Mouse (Mus musculus): Measurements from ENCODE around the gene Anxa5.

Gene Anxa5

DNA sequence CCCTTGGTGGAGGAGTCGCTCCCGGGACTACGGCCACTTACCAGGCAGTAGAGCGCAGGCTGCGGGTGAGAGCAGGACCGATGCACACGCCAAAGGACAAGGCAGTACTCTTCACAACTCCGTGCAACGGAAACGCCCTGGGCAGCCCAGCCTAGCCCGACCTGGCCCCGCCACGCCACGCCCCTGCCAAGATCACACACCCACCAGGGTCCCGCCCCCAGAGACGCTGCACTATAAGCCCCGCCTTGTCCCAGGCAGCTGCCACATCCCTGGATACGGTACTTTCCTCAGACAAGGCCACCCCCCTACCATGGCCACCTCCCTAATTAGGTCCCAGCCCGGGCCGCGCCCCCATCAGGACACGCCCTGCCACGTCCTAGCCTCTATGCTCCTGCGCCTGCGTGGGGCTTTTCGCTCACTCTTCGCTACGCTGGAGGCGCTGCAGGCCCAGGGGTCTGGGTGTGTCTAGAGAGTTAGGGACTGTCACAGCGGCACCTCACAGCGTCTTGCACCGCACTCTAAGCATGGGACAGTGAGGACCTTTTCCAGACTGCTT lies at the start of gene Anxa5, which contains the start of gene 1810062G17Rik:
Anxa5 (minus strand) TSS at position 363 of the 556 bp plus-strand sequence.
1810062G17Rik (plus strand) TSS at position 406 of the 556 bp plus-strand sequence.
- peak; percentile 95 for DNase-seq (ENCODE audit: low spot score)

DNA sequence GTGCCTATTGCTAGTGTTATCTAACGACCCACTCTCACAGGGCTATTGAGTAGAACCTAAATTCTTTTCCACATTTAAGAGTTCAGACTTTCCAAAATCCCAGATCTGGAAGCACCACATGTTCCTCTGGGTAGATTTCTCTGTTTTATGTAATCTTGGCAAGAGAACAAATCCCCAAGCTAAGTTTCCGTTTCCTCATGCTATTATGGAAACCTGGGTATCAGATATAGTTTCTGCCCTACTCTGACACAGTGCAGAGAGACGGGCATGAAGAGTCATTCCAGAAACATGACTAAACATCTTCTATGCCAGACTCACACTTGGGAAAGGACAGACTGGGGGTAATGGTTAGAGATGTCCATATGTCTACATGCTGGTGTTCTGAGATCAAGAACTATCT lies 48.8 kb upstream of the Anxa5 start:
- DNase-seq (ENCODE audit: low spot score), result no peak

DNA sequence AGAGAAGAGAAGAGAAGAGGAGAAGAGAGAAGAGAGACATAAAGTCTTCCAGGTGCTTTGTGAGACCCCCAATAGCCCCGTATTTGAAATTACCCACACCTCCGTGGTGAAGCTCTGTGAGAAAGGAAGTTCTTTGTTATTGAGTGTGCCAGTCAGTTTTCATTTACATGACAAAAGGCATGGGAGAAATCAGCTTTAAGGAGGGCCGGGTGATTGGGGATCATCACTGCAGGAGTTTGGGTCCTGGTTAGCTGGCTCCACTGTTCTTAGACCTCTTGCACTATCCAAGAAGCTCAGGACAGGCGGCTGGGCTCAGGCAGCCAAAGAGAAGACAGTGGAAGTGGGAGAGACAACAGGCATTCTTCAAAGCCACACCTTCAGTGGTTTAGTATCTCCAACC lies 46.4 kb upstream of the Anxa5 start:
- no peak for DNase-seq (ENCODE audit: low spot score)

DNA sequence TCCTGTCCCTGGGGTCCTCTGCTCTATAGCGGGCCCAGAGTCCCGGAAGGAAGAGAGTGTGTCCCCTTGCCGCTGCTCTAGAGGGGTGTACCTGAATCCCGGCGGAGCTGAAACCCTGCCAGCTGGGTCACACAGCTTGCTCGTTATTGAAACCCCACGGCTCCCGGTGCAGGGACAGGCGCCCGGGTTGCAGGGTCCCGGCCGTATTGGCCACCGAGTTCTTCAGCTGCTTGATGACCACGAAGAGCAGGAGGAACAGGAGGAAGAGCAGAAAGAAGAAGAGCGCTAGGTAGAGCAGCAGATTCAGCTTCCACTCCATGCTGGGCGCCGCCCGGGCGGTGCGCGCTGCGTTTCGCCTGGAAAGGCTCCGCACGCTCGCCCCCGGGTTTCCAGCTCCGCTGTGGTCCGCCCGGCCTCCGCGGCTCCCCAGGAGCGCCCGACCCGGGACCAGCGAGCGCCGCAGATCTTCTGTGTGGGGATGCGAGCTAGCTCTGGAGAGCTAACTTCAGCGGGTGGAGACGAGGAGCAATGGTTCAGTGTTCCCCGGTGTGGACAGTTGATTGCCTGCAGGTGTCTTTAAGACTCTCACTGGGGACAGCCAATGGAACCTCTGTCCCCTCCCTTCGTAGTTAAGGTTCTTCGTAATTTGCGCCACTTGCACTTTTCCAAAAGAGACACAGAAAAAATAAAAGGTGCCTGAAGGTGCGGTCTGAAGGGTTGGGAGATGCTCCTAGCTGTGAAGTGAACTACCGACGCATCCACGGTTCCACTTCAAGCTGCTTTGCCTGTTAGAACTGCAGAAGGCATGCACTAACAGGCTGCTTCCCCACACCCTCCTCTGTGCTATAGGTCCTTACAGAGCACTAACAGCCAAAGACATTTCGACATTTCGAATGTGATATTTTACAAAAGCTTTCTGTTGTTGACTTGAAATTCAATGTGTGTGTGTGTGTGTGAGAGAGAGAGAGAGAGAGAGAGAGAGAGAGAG lies 45.7 kb upstream of the Anxa5 start, which contains the start of gene Gm11549:
Gm11549 (minus strand) TSS at position 741 of the 988 bp plus-strand sequence.
- DNase-seq (ENCODE audit: low spot score), result no peak

DNA sequence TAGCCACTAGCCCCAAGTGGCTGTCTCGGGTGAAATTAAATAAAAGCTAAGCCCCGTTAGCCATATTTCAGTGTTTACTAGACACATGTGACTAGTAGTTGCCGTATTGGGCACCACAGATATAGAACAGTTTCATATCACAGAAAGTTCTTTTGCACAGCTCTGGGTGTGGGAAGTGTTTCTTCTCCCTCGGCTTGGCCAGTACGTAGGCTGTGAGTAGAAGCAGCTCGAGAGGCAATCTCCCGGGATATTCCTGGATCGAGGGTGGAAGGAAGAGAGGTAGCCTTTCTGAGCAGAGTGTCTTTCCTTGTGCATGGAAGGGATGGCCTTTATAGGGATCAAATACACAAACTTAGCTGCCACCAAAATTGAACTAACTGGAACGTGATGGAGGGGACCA lies 40.5 kb upstream of the Anxa5 start:
- DNase-seq (ENCODE audit: low spot score), result no peak

DNA sequence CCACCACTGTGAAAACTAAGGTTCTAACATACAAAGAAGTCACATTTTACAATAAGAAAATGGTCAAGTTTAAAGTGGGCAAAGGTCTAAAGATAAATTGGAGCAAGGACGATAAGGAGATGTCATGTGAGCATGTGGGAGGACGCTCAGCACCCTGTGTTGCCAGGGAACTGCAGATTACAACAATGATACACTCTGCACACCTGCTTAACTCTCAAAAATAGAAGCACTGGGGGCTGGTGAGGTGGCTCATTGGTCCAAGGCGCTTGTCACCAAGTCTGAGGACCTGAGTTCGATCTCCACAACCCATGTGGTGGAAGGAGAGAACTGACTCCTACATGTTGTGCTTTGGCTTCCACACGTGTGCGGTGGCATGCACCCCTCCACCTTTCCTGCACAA lies 35.8 kb upstream of the Anxa5 start:
- no peak for DNase-seq (ENCODE audit: low spot score)

DNA sequence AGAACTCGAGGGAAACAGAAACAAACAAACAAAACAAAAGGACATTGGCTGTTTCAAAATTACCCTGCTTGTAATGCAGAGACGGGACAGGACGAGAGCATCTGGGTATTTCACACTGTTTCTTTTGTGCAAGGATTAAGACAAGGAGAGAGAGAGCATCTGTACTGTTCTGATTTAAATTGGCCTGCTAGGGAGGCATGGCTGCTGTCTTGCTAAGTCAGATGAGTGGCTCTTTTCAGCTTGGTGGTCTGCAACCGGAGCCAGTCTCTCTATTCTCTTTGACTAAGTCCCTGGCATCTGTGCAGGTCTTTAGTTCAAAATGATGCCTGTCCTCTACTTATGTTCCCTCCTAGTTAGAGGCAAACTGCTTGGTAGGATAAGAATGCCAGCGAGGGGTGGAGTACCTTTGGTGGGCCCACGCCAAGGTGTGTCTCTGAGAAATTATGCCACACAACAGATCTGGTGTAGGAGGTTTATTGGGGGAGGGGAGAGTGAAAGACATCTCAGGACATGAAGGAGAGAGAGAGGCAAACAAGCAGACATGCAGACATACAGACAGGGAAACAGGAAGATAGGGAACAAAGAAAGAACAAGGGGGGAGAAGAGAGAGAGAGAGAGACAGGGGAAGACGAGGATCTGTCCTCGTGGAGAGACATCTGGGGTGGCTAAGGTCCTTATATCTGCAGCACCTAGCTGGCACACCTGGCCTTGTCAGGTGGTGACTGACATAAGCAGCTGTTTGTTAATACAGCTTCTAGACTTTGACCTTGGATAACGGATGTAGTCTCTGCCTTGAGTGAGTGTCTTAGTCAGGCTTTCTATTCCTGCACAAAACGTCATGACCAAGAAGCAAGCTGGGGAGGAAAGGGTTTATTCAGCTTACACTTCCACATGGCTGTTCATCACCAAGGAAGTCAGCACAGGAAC lies 30.4 kb upstream of the Anxa5 start:
- DNase-seq (ENCODE audit: low spot score), result no peak

DNA sequence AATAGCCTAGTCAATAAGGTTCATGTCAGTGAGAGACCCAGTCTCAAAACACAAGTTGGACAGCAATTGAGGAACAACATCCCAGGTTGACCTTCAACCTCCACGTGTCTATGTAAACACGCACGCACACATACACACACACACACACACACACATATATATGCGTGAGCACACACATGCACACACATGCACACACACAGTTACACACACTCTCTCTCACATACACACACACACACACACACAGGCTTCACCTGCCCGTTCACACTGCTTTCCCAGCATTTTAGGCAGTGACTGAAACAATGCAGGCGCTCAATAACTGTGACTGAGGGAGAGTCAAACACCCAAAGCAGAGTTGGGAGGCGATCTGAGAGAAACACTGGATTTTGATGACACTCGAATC lies 29.6 kb upstream of the Anxa5 start:
- no peak for DNase-seq (ENCODE audit: low spot score)

DNA sequence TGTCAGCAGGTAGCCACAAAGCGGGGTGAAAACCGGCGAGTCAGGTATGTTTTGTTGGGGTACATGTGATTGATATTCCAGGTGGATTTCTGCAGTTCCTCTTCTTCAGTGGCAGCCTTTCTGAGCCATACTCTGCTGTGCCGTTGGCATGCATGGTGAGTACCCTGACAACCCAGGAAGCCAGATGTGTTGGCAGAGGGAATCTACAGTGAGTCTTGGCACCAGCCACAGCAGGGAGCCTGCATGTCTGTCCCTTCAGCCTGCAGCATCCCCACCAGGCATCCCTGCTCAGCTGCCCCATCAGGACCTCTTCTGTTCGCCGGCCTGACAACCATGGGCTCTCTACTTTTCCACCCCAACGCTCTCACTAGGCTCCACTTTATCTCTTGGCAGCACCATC lies 25.9 kb upstream of the Anxa5 start:
- no peak for DNase-seq (ENCODE audit: low spot score)

DNA sequence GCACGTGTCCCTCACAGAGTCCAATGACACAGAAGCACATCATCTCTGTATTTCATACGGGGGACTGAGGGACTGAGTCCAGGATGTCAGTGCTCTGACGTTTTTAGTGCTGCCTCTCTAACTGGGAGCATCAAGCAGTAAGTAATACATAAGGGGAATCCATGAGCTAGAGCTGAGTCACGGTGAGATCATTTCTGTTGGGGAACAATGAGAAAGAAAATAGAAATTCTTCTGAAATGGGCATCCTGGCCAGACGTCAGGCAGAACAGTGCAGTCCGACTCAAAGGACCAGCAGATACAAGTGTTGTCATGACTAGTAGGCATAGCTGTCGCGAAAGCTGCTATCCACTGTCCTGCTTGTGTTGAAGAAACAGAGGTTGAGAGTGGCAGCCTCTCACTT lies 25.3 kb upstream of the Anxa5 start:
- DNase-seq (ENCODE audit: low spot score), result no peak

DNA sequence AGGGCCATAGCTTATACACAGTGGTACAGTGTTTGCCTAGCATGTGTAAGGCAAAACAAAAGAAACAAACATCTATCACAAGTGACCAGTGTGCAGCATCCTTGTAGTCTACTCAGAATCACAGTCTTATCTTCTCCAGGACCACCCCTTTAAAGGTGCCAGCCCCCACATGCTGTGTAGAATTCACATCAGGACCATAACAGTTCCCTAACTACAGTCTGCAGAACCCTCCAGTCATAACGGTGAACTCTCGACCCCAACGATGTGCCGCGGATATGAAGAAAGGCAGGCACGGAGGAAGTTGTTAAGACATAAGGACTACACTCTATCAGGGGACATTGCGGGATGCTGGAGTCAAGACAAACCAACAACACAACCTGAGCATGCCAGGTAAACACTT lies 23.7 kb upstream of the Anxa5 start:
- no peak for DNase-seq (ENCODE audit: low spot score)

DNA sequence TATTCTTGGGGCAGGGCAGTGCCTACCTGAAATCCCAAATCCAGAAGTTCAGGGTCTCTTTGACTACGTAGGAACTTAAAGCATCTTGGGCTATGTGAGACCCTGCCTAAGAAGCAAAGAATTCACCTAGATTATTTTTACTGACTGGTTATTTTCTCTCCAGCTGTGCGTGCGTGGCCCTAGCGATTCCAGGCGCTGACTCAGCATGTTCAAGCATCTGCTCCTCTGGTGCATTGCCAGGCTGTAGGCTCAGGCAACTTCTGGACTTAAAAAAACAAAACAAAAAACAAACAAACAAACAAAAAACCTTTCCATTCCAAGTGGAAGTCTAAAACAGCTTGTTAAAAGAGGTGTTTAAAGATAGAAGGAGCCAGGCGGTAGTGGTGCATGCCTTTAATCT lies 22.5 kb upstream of the Anxa5 start:
- no peak for DNase-seq (ENCODE audit: low spot score)

DNA sequence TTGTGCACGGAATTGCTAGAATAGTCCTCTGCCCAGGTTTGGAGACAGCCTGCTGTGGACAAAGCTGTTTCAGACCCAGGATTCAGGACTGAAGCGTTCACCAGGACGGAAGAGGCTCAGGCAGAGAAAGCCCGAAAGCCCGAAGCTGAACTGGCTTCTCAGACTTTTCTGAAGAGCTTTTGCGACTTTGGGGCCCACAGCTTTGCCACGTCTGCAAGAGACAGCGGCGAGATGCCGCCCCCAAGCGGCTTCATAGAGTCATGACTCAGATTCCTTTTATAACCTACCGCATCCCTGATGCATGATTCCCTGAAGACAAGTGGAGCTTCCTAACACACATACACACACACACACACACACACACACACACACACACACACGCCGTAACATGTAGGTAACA lies 21.1 kb upstream of the Anxa5 start:
- DNase-seq (ENCODE audit: low spot score), result no peak

DNA sequence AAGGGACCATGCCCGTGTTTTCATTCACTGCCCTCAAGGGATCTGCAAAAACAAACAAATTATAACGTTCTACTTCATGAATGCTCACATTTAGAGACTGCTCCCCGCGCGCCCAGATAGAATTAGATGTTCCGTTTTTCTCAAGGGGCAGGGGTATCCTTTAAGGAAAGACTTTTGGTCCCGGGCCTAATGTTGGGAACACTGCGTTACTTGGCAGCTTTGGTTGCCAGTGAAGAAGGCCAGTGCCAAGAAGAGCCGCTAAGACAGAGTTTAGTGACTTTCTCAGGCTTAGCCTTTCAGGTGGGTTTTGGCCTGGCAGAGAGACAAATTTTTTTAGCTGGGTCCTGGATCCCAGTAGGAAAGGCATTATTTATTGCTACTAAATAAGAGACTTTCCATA lies 20.6 kb upstream of the Anxa5 start:
- no peak for DNase-seq (ENCODE audit: low spot score)

DNA sequence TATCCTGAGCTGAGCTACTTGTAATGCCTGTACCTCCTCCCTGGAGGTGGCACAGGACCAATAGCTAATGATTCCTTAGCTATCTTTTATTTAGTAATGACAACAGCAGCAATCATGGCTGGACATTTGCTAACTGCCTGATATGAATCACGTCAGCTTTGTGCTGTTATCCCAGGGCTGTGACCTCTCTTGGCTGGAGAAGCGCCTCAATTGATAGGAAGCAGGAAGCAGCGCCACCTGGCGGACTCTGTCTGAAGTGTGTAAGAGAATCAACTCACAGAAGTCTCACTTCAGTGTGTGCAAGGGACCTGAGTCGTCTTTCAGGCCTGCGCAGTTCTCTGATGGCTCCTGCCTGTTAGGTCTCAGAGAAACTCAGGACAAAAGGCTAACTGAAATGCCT lies 19.7 kb upstream of the Anxa5 start:
- DNase-seq (ENCODE audit: low spot score), result peak; percentile 78

DNA sequence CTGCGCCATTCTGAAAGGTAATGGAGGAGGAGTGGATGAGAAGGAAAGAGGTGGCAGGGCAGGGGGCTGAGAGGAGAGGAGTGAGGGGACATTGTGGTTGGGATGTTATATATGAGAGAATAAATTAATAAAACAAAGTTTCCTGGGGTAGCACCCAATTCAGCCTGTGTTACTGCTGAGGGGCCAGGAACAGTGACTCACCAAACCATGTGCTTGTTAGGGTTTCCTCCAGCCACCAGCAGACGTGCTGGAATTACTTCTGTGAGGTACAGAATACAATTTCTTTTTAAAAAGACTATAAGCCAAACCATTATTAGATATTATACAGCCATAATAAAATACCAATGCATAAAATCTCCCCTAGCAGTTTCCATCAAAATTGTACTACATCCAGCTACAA lies 18.9 kb upstream of the Anxa5 start:
- DNase-seq (ENCODE audit: low spot score), result no peak

DNA sequence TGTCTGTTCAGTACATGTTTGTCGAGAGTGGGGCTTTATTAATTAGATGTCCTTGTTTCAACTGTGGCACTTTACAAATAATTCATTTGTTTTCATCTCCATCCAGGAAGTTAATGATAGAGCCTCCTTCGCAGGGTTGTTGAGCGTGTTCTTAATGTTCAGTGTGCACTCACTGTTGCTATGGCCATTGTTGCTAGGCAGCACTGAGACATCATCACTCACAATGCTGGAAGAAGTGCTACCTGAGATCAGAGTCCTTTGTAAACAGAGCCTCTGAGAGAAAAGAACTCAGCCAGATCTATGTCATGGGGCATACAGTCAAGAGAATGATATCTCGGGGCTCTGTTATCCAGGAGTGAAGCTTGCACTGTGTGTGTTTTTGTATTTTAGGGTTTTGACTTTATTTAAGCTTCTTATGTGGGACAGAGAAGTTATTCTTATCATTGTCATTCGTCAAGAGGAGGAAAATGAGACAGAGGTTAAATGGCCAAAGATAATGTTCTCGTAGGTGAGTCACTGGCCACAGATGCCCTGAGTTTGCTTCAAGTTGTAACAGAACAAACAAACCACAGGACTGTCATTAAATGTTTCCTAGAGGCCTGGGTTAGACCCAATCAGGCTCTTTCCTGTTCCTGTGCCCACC lies 18.1 kb upstream of the Anxa5 start:
- no peak for DNase-seq (ENCODE audit: low spot score)

DNA sequence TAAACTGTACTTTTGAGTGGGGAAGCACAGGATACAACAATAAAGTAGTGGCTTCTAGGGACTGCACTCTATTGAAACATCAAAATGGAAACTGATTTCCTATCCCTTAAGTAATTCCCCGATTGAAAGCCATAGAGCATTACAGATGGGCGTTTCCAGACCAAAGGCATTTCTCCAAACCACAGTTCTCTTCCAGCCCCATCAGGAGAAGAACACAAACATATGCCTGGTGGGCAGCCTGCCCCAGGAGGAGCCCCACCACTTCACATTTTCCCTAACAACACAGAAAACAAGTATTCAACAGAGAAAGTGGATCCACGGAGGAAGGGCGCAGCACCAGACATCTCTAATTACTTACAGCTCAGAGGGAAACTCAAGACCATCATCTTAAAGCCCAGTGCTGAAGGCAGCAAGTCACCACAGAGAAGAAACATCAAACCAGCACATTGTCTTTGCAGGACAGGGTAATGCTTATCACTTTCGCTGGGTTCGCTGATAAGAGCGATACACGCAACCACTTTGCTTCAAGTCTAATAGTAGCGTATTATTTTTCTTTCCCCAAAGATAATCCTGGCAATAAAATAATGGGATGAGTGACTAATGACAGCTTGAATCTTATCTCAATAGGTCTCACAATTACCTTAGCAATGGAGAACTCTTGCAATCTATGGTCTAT lies 17.2 kb upstream of the Anxa5 start:
- DNase-seq (ENCODE audit: low spot score), result no peak

DNA sequence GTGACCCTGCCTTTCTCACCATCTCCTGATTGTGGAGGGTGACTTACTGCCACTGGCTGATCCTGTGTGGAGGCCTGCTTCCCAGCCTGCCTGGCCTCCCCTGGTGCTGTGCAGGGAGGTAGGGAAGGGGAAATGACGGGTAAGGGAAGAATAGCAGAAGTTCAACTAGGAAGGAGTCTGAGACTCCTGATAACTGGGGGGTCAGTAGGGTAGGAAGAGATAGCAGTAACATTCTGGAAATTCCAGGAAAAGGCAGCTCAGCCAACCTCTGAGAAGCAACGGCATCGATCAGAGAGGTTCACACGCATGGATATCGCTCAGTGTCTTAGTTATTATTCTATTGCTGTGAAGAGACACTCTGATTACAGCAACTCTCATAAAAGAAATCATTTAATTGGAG lies 15.8 kb upstream of the Anxa5 start:
- no peak for DNase-seq (ENCODE audit: low spot score)

DNA sequence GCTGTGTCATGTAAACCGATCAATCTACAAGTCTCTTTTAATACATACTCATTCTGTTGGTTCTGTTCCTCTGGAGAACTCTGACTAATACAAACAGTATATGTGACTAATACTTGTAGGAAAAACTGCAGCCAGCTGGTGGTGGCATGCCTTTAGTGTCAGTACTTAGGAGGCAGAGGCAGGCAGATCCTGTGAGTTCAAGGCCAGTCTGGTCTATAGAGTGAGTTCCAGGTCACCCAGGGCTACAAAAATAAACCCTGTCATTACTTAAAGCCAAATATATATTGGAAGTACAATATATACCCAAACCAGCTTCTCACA lies 13.9 kb upstream of the Anxa5 start:
- DNase-seq (ENCODE audit: low spot score), result no peak

DNA sequence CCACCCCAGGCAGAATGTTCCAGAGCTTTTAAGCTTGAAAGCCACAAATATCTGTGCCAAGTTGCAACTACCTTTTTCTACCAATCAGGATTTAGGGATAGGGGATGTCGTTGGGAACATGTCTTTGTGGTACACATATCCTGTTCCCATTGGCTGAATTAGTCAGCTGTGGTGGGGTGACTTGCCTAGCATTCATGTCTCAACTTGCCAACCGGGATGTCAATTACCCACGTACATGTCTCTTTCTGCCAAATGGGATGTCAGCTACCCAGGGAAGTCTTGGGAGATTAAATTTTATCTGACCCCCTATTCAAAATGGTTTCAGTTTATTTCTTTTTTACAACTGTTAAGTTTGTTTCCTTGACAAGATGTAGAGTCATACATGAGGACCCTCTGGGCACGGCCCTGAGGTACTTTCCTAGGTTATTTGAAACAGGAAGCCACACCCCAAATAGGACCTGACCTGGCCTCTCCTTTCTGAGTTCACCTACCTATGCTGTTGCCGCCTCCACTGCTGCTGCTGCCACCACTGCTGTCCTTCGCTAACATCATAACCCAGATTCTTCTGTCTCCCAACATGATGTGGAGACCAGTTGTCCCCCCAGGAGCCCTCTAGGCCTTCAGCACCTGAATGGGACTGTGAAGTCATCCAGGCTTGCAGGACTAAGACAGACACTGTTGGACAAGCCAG lies 13.3 kb upstream of the Anxa5 start:
- DNase-seq (ENCODE audit: low spot score), result no peak
